Mouse (Mus musculus) kidney, adult 2 months (tissue): ENCODE results near the gene Npm3. TPM values are rescaled to one million over a fixed set of nuclear protein-coding genes. Genes with fewer than 3 reads are reported as not detected.
A peak's percentile ranks its signal among the peaks of the same experiment; 100 is the strongest.

Experiments
- DNase-seq: peaks from one replicate; pipeline ENCODE4 v3.0.0; 2021
- H3K27ac ChIP-seq: fragments of 200-500 bp; 2 replicates; pipeline ENCODE4 v1.5.1; 2012; ENCODE audit warnings: low read depth, low read length, control low read depth, inconsistent platforms; ENCODE audit not compliant: insufficient read depth
- H3K27me3 ChIP-seq: fragments of 200-500 bp; replicated peaks from 2 replicates; pipeline ENCODE4 v1.6.1; 2012; ENCODE audit warnings: mild to moderate bottlenecking, moderate library complexity, low read length, inconsistent platforms; ENCODE audit not compliant: control insufficient read depth, insufficient read depth
- H3K36me3 ChIP-seq: fragments of 200-500 bp; 2 replicates; pipeline ENCODE4 v1.6.1; 2012; ENCODE audit warnings: mild to moderate bottlenecking, moderate library complexity, low read length, inconsistent platforms; ENCODE audit not compliant: control insufficient read depth, insufficient read depth
- H3K4me1 ChIP-seq: fragments of 200-500 bp; 2 replicates; pipeline ENCODE4 v1.6.1; 2011; ENCODE audit warnings: low read length; ENCODE audit not compliant: control insufficient read depth, insufficient read depth
- H3K4me3 ChIP-seq: fragments of 200-500 bp; 2 replicates; pipeline ENCODE4 v1.5.1; 2011; ENCODE audit warnings: mild to moderate bottlenecking, low read depth, low read length, control low read depth; ENCODE audit not compliant: insufficient read depth
- CTCF ChIP-seq: fragments of 200-500 bp; conservative IDR thresholded peaks from 2 replicates; pipeline ENCODE4 v1.5.1; 2011; ENCODE audit warnings: low read depth, mild to moderate bottlenecking, control low read depth, low read length, moderate library complexity, mixed read lengths; ENCODE audit not compliant: insufficient read depth, insufficient read length
- POLR2A ChIP-seq: fragments of 200-500 bp; IDR thresholded peaks from one replicate; pipeline ENCODE4 v1.6.1; 2011; ENCODE audit warnings: low read depth, low read length, control low read depth
- WGBS: fragments of 180-500 bp; shearing (Covaris S2); methylation state at CpG from one replicate; pipeline ENCODE4 v1.1.7; 2018; 5-methylcytosine and 5-hydroxymethylcytosine counted together
- polyA plus RNA-seq: library from polyadenylated mRNA; depleted of rRNA; stranded (reverse); fragments of >200 nt; gene quantifications from 2 replicates; pipeline ENCODE4 v1.2.3, GENCODE M21; 2012

Gene Npm3
- polyA plus RNA-seq, 1 experiment = 42.3 TPM

- 63% methylated on average over 7 of the region's 7 CpGs for WGBS
- Histone ChIP-seq H3K27ac (no peak overlapping the region), H3K4me1 (no peaks in the 10 kb centered on the region), H3K27me3 (peaks cover 13% of the 10 kb centered on the region), H3K4me3 (no peak overlapping the region), H3K36me3 (no peaks in the 10 kb centered on the region)
- no peak for DNase-seq
- TF ChIP-seq POLR2A (no peak), CTCF (no peak)
Observed at GRCm38 (mm10) chr19:45740817-45741216, 8.6 kb downstream of the Npm3 start.

- no peak for DNase-seq
- Histone ChIP-seq H3K27me3 (peaks cover 13% of the 10 kb centered on the region), H3K36me3 (no peaks in the 10 kb centered on the region), H3K27ac (no peak overlapping the region), H3K4me3 (no peak overlapping the region), H3K4me1 (no peaks in the 10 kb centered on the region)
- TF ChIP-seq CTCF (no peak), POLR2A (no peak)
- whole genome bisulfite sequencing = 40% methylated on average over 13 of the region's 13 CpGs
Observed at GRCm38 (mm10) chr19:45740233-45740632, 9.2 kb downstream of the Npm3 start.

- no peak for DNase-seq
- H3K27me3 ChIP-seq = peaks cover 13% of the 10 kb centered on the region
- H3K4me3 ChIP-seq = no peak overlapping the region
- no peaks in the 10 kb centered on the region for H3K4me1 ChIP-seq
- H3K36me3 ChIP-seq = no peaks in the 10 kb centered on the region
- TF ChIP-seq CTCF (no peak), POLR2A (no peak)
- 80% methylated on average over 5 of the region's 5 CpGs for WGBS
- no peak overlapping the region for H3K27ac ChIP-seq
Observed at GRCm38 (mm10) chr19:45738521-45738920, 10.9 kb downstream of the Npm3 start.

GRCm38 (mm10) chr19:45737846-45738484 lies 11.4 kb downstream of the Npm3 start:
- Histone ChIP-seq H3K4me3 (no peak overlapping the region), H3K4me1 (no peaks in the 10 kb centered on the region), H3K36me3 (no peaks in the 10 kb centered on the region), H3K27me3 (peaks cover 12% of the 10 kb centered on the region), H3K27ac (no peak overlapping the region)
- 92% methylated on average over 10 of the region's 10 CpGs for WGBS
- no peak for DNase-seq
- TF ChIP-seq CTCF = no peak
- no peak for TF ChIP-seq POLR2A

- WGBS = 38% methylated on average over 23 of the region's 23 CpGs
- no peak for DNase-seq
- Histone ChIP-seq H3K27me3 (peaks cover 7% of the 10 kb centered on the region), H3K4me1 (no peaks in the 10 kb centered on the region), H3K4me3 (no peak overlapping the region), H3K36me3 (no peaks in the 10 kb centered on the region), H3K27ac (no peak overlapping the region)
- TF ChIP-seq POLR2A (no peak), CTCF (no peak)
Observed at GRCm38 (mm10) chr19:45737208-45737845, 12.1 kb downstream of the Npm3 start.

GRCm38 (mm10) chr19:45736855-45737207 lies 12.6 kb downstream of the Npm3 start:
- Histone ChIP-seq H3K4me3 (no peak overlapping the region), H3K4me1 (no peaks in the 10 kb centered on the region), H3K27ac (no peak overlapping the region), H3K27me3 (peaks cover 3% of the 10 kb centered on the region), H3K36me3 (no peaks in the 10 kb centered on the region)
- peak; percentile 43 for DNase-seq
- WGBS = 7% methylated on average over 28 of the region's 28 CpGs
- TF ChIP-seq POLR2A (no peak), CTCF (no peak)

GRCm38 (mm10) chr19:45736241-45736640 lies 13.2 kb downstream of the Npm3 start:
- DNase-seq = no peak
- Histone ChIP-seq H3K4me3 (no peak overlapping the region), H3K4me1 (no peaks in the 10 kb centered on the region), H3K36me3 (no peaks in the 10 kb centered on the region), H3K27me3 (peaks cover 2% of the 10 kb centered on the region; the same call in 1 of the 2 replicates), H3K27ac (no peak overlapping the region)
- TF ChIP-seq CTCF = no peak
- TF ChIP-seq POLR2A = no peak
- WGBS = 78% methylated on average over 1 of the region's 1 CpGs

- H3K36me3 ChIP-seq = no peaks in the 10 kb centered on the region
- peaks cover 2% of the 10 kb centered on the region; the same call in 1 of the 2 replicates for H3K27me3 ChIP-seq
- H3K27ac ChIP-seq = no peak overlapping the region
- no peak for DNase-seq
- WGBS = 51% methylated on average over 7 of the region's 7 CpGs
- TF ChIP-seq CTCF (no peak), POLR2A (no peak)
- H3K4me1 ChIP-seq = no peaks in the 10 kb centered on the region
- H3K4me3 ChIP-seq = no peak overlapping the region
Observed at GRCm38 (mm10) chr19:45734762-45735161, 14.6 kb downstream of the Npm3 start.
